Mouse (Mus musculus) spleen, postnatal 4 days (tissue): ENCODE measurements around the gene Sox6.
"Not testable (repeated sequence)": the region's sequence is repeated elsewhere in the genome, so short reads cannot be mapped to it uniquely, and the experiment has no call there.

Experiments
- DNase-seq, 2 experiments: peaks; one replicate each; pipeline ENCODE4 v3.0.0; 2022; ENCODE audit warnings: low spot score in 2 of 2

The Sox6 gene

GRCm38 (mm10) chr7:115645971-115646447, 392.6 kb downstream of the Sox6 start:
- DNase-seq = no peak

GRCm38 (mm10) chr7:115645272-115645970, 393.2 kb downstream of the Sox6 start:
- no peak for DNase-seq

- no peak for DNase-seq
These were observed 407.9 kb downstream of the Sox6 start for GRCm38 (mm10) chr7:115630691-115631090.

- no peak for DNase-seq
These were observed 408.3 kb downstream of the Sox6 start for GRCm38 (mm10) chr7:115630287-115630686.

- no peak for DNase-seq
These were observed 409.8 kb downstream of the Sox6 start for GRCm38 (mm10) chr7:115628766-115629165.

GRCm38 (mm10) chr7:115625956-115626355, 412.6 kb downstream of the Sox6 start:
- DNase-seq = no peak

GRCm38 (mm10) chr7:115624907-115625552, 413.6 kb downstream of the Sox6 start:
- DNase-seq = no peak

GRCm38 (mm10) chr7:115624451-115624850, 414.1 kb downstream of the Sox6 start:
- DNase-seq = no peak

GRCm38 (mm10) chr7:115615697-115616237, 422.8 kb downstream of the Sox6 start:
- DNase-seq = no peak

- no peak for DNase-seq
These were observed 431.1 kb downstream of the Sox6 start for GRCm38 (mm10) chr7:115607485-115607884.

- DNase-seq = not testable (repeated sequence)
These were observed 432.5 kb downstream of the Sox6 start for GRCm38 (mm10) chr7:115606125-115606524.

GRCm38 (mm10) chr7:115604883-115605282, 433.7 kb downstream of the Sox6 start:
- no peak for DNase-seq

- DNase-seq = no peak
These were observed 441.2 kb downstream of the Sox6 start for GRCm38 (mm10) chr7:115597376-115597775.

GRCm38 (mm10) chr7:115580461-115580860, 458.1 kb downstream of the Sox6 start:
- no peak for DNase-seq

GRCm38 (mm10) chr7:115579826-115580225, 458.8 kb downstream of the Sox6 start:
- DNase-seq = no peak

GRCm38 (mm10) chr7:115576387-115576786, 462.2 kb downstream of the Sox6 start:
- DNase-seq = no peak

GRCm38 (mm10) chr7:115574834-115575233, 463.8 kb downstream of the Sox6 start:
- no peak for DNase-seq

- no peak for DNase-seq
These were observed 469.8 kb downstream of the Sox6 start for GRCm38 (mm10) chr7:115568821-115569240.

- no peak for DNase-seq
These were observed 470.3 kb downstream of the Sox6 start for GRCm38 (mm10) chr7:115568301-115568700.

GRCm38 (mm10) chr7:115566818-115567217, 471.8 kb downstream of the Sox6 start:
- no peak for DNase-seq

GRCm38 (mm10) chr7:115565060-115565426, 473.6 kb downstream of the Sox6 start:
- no peak for DNase-seq

- no peak for DNase-seq
These were observed 474.1 kb downstream of the Sox6 start for GRCm38 (mm10) chr7:115564359-115565059.
